Mouse (Mus musculus) forebrain, embryonic 14.5 days (tissue): ENCODE results near the gene Pla2g2e. TPM values are rescaled to one million over a fixed set of nuclear protein-coding genes. Genes with fewer than 3 reads are reported as not detected.

Experiments used
- ATAC-seq: fragments of 200-750 bp; cut with Nextera tagmentation; 2 replicates; pipeline ENCODE4 v1.8.0; 2017; ENCODE audit warnings: mild to moderate bottlenecking, moderate library complexity
- DNase-seq: peaks from one replicate; pipeline ENCODE4 v3.0.0-alpha.2; 2015; ENCODE audit warnings: low spot score
- H3K27ac ChIP-seq: fragments of 300-500 bp; sonication (generic); 2 replicates; pipeline ENCODE4 v1.5.1; 2014; ENCODE audit warnings: low read depth, mild to moderate bottlenecking, control low read depth, low read length, moderate library complexity
- H3K27me3 ChIP-seq: fragments of 300-500 bp; sonication (generic); replicated peaks from 2 replicates; pipeline ENCODE4 v1.6.1; 2014; ENCODE audit warnings: low read length, control low read depth, mixed read lengths; ENCODE audit not compliant: control insufficient read depth, insufficient read depth
- H3K36me3 ChIP-seq: fragments of 300-500 bp; sonication (generic); 2 replicates; pipeline ENCODE4 v1.6.1; 2014; ENCODE audit warnings: low read length, control low read depth; ENCODE audit not compliant: control insufficient read depth, insufficient read depth
- H3K4me1 ChIP-seq: fragments of 300-500 bp; sonication (generic); 2 replicates; pipeline ENCODE4 v1.6.1; 2014; ENCODE audit warnings: antibody characterized with exemption, low read length, control low read depth; ENCODE audit not compliant: control insufficient read depth, insufficient read depth
- H3K4me2 ChIP-seq: fragments of 300-500 bp; sonication (generic); 2 replicates; pipeline ENCODE4 v1.6.1; 2014; ENCODE audit warnings: mild to moderate bottlenecking, control low read depth, low read length
- H3K4me3 ChIP-seq: fragments of 300-500 bp; sonication (generic); 2 replicates; pipeline ENCODE4 v1.5.1; 2014; ENCODE audit warnings: low read depth, low read length, control low read depth
- H3K9ac ChIP-seq: fragments of 300-500 bp; sonication (generic); 2 replicates; pipeline ENCODE4 v1.6.1; 2014; ENCODE audit warnings: mild to moderate bottlenecking, low read length, control low read depth, moderate library complexity
- H3K9me3 ChIP-seq: fragments of 300-500 bp; sonication (generic); replicated peaks from 2 replicates; pipeline ENCODE4 v1.6.1; 2016; ENCODE audit warnings: low read length, control low read depth, mixed read lengths; ENCODE audit not compliant: control insufficient read depth
- WGBS: fragments of 180-500 bp; shearing (Covaris S2); extraction: QIAGEN DNeasy Blood & Tissue Kit; methylation state at CpG from one replicate; pipeline ENCODE4 v1.1.7; 2014; 5-methylcytosine and 5-hydroxymethylcytosine counted together
- polyA plus RNA-seq: library from polyadenylated mRNA; unstranded; fragments of >200 nt; fragmentation: Nextera tagmentation; extraction: Ambion mirVana; gene quantifications from 2 replicates; pipeline ENCODE4 v1.2.1, GENCODE M21; 2014

Pla2g2e gene
- not detected in 2 replicates for polyA plus RNA-seq

DNA sequence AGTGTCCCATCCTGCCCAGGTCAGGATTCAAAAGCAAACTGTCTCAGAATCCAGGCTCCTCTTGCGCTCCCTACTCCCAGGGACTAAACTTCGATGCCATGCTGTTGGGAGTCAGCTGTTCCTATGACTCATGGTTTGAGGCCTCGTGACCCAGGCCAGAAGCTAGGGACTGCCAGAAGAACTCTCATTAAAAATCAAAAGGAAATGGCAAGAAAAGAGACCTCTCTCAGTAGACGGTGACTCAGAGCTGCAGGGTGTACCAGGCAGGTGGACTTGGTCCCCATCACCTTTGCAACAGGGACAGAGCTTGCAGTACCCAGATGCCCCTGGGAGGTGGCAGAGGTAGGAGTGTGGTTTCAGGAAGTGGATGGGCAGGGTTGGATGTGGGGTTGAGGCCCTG, at the start of gene Pla2g2e:
Gene Pla2g2e (plus strand): TSS at position 212 of the 400 bp plus-strand sequence.
- Histone ChIP-seq H3K9ac (no peak within 1 kb of the TSS), H3K27me3 (no peaks in the 10 kb centered on the region), H3K4me2 (no peak within 1 kb of the TSS), H3K27ac (no peak within 1 kb of the TSS), H3K36me3 (no peaks in the 10 kb centered on the region), H3K9me3 (no peaks in the 10 kb centered on the region), H3K4me3 (no peak within 1 kb of the TSS), H3K4me1 (no peaks in the 10 kb centered on the region)
- no peak for DNase-seq
- no peak for ATAC-seq
- WGBS = 82% methylated on average over 4 of the region's 4 CpGs

DNA sequence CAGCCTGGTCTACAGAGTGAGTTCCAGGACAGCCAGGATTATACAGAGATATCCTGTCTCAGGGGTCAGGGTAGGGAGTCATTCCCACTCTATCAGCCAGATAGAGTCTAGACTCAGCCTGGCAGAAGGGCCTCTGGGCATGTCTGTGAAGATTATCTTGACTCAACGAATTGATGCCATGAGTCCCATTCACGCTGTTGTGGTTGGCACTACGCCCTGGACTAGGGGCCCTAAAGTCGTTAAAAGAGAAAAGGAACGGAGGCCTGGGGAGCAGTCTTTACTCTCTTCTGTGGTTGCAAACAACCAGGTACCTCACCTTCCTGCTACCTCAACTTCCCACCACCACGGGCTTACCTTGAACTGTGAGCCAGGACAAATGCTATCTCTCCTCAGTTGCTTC, 37.9 kb upstream of the Pla2g2e start:
- Histone ChIP-seq H3K27me3 (no peaks in the 10 kb centered on the region), H3K9me3 (no peaks in the 10 kb centered on the region; the same call in 1 of the 2 replicates), H3K36me3 (no peaks in the 10 kb centered on the region), H3K4me2 (no peak overlapping the region), H3K9ac (no peak overlapping the region), H3K4me1 (no peaks in the 10 kb centered on the region; the same call in 1 of the 2 replicates), H3K27ac (no peak overlapping the region), H3K4me3 (no peak overlapping the region)
- DNase-seq = no peak
- WGBS = 56% methylated on average over 6 of the region's 6 CpGs
- no peak for ATAC-seq

DNA sequence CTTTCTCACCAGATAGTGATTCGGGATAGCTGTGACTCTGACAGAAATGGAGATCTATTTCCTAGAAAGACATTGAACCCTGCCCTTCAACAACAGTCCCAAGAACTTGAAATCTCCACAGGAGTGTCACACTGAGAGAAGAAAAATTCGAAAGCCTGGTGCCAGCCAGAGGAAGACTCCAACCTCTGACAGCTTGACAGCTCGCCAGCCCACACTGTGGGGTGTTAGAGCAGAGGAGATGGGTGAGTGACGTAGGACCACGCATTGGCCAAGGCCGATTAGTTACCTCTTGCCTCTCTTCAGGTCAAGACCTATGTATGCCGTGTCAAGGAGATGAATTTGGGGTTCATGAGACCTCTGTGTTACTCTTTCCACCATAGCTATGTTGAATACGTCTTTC, 37.0 kb upstream of the Pla2g2e start:
- no peak overlapping the region for H3K4me2 ChIP-seq
- DNase-seq (no peak), ATAC-seq (no peak)

GRCm38 (mm10) chr4:138841386-138841785, 36.4 kb upstream of the Pla2g2e start:
- DNase-seq = peak; percentile 92
- WGBS = 48% methylated on average over 7 of the region's 7 CpGs
- Histone ChIP-seq H3K4me2 (no peak overlapping the region), H3K9me3 (no peaks in the 10 kb centered on the region; the same call in 1 of the 2 replicates), H3K4me3 (no peak overlapping the region), H3K27ac (no peak overlapping the region; the same call in 1 of the 2 replicates), H3K9ac (no peak overlapping the region), H3K36me3 (no peaks in the 10 kb centered on the region), H3K4me1 (no peaks in the 10 kb centered on the region; the same call in 1 of the 2 replicates), H3K27me3 (no peaks in the 10 kb centered on the region)
- ATAC-seq = peak; percentile 62; the same call in 1 of the 2 replicates

More for the DNA sequence above, 37.0 kb upstream of the Pla2g2e start:
- Histone ChIP-seq H3K4me3 (no peak overlapping the region), H3K27ac (no peak overlapping the region), H3K36me3 (no peaks in the 10 kb centered on the region), H3K27me3 (no peaks in the 10 kb centered on the region), H3K4me1 (no peaks in the 10 kb centered on the region; the same call in 1 of the 2 replicates), H3K9ac (no peak overlapping the region), H3K9me3 (no peaks in the 10 kb centered on the region; the same call in 1 of the 2 replicates)
- 71% methylated on average over 8 of the region's 8 CpGs for WGBS

DNA sequence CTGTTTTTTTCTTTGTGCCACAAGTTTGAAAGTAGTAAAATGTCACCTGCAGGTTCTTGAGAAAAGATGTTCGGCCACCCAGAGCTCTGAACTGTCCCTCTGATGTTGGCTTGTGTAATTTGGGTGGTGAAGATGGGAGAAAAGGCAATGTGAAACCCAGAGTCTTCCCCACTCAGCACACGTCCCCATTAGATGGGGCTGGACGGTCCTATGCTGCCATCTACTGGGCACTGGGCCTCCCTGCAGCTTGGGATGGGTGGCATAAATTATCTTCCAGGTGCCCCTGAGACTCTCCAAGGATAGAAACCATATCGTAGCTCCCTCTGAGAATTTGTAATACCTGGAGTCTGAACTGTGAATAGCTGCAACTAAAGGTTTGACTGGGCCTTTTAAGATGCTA, 26.3 kb upstream of the Pla2g2e start:
- H3K4me3 ChIP-seq = no peak overlapping the region
- H3K27me3 ChIP-seq = no peaks in the 10 kb centered on the region
- 3% methylated on average over 4 of the region's 4 CpGs for WGBS
- H3K9ac ChIP-seq = no peak overlapping the region
- H3K4me1 ChIP-seq = no peaks in the 10 kb centered on the region
- H3K36me3 ChIP-seq = no peaks in the 10 kb centered on the region
- H3K9me3 ChIP-seq = no peaks in the 10 kb centered on the region; the same call in 1 of the 2 replicates
- H3K27ac ChIP-seq = no peak overlapping the region
- DNase-seq (peak; percentile 85), ATAC-seq (peak; percentile 63)
- H3K4me2 ChIP-seq = no peak overlapping the region

- Histone ChIP-seq H3K36me3 (no peaks in the 10 kb centered on the region), H3K4me1 (no peaks in the 10 kb centered on the region), H3K4me3 (no peak overlapping the region), H3K27ac (no peak overlapping the region), H3K27me3 (no peaks in the 10 kb centered on the region), H3K9ac (no peak overlapping the region), H3K4me2 (no peak overlapping the region), H3K9me3 (no peaks in the 10 kb centered on the region)
- no peak for DNase-seq
- WGBS = 78% methylated on average over 6 of the region's 6 CpGs
- no peak for ATAC-seq
Measured at GRCm38 (mm10) chr4:138852961-138853360, 24.8 kb upstream of the Pla2g2e start.

DNA sequence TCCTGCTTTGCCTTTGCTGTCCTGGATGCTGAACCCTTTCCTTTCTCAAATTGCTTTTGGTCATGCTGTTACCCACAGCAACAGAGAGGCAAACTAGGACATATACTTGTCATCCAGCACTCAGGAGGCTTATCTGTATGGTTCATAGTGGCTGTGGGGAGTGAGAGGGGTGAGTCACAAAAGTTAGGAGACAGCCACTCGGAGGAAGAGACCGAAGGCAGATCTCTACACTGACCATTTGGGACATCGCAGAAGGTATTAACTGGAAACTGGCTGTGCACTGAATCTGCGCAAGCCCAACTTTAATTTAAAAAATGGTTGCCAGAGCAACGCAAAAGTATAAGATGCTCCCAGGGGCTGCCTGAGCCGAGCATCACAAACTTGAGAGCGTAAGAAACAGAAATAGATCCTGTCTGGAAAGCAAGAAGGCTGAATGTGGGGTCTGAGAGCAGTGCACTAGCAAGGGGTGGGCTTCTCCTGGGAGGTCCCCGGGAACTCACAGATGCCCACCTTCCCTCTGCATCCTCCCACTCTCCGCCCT, 22.6 kb upstream of the Pla2g2e start:
- H3K4me1 ChIP-seq = no peaks in the 10 kb centered on the region
- no peaks in the 10 kb centered on the region for H3K36me3 ChIP-seq
- ATAC-seq = no peak
- 86% methylated on average over 9 of the region's 9 CpGs for WGBS
- H3K27ac ChIP-seq = no peak overlapping the region
- H3K9ac ChIP-seq = no peak overlapping the region
- no peak overlapping the region for H3K4me3 ChIP-seq
- no peak for DNase-seq
- H3K27me3 ChIP-seq = no peaks in the 10 kb centered on the region
- H3K4me2 ChIP-seq = no peak overlapping the region
- no peaks in the 10 kb centered on the region for H3K9me3 ChIP-seq

- Histone ChIP-seq H3K27me3 (no peaks in the 10 kb centered on the region), H3K4me2 (no peak overlapping the region), H3K4me1 (no peaks in the 10 kb centered on the region), H3K4me3 (no peak overlapping the region), H3K36me3 (no peaks in the 10 kb centered on the region), H3K9ac (no peak overlapping the region), H3K9me3 (no peaks in the 10 kb centered on the region), H3K27ac (no peak overlapping the region)
- 33% methylated on average over 7 of the region's 7 CpGs for WGBS
- peak; percentile 86 for DNase-seq
- ATAC-seq = no peak
Measured at GRCm38 (mm10) chr4:138856491-138856890, 21.3 kb upstream of the Pla2g2e start.

DNA sequence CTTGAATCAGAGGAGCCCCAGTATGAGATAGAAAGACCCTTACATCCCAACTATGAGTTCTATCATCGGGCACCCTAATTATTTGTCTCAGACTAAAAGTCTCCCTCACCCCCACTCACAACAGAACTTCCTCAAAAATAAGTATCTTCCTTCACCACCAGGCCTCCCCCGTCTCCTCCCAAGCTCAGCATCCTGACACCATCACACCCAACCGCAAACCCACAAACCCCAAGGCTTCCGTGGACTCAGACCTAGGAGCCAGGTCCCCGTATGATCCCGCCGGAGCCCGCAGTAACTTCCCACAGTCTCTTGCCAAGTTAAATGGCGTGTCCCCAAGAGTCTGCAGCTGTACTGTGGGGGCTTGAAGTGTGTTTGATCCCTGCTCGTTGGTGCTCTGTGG, 20.2 kb upstream of the Pla2g2e start:
- no peak overlapping the region for H3K4me2 ChIP-seq
- H3K27ac ChIP-seq = no peak overlapping the region
- H3K36me3 ChIP-seq = no peaks in the 10 kb centered on the region
- no peaks in the 10 kb centered on the region for H3K9me3 ChIP-seq
- ATAC-seq (no peak), DNase-seq (no peak)
- no peaks in the 10 kb centered on the region for H3K27me3 ChIP-seq
- 80% methylated on average over 10 of the region's 10 CpGs for WGBS
- no peaks in the 10 kb centered on the region for H3K4me1 ChIP-seq
- H3K9ac ChIP-seq = no peak overlapping the region
- no peak overlapping the region for H3K4me3 ChIP-seq
